Mouse (Mus musculus) ES-Bruce4 (cell line): Measurements from ENCODE around the gene Gm21994.

ENCODE experiments used
- CTCF ChIP-seq: IDR thresholded peaks from one replicate; pipeline ENCODE4 v1.8.1; 2011; ENCODE audit warnings: low read depth, low read length
- EP300 ChIP-seq: IDR thresholded peaks from 2 replicates; pipeline ENCODE4 v1.6.1; 2011; ENCODE audit warnings: low read depth, low read length; ENCODE audit not compliant: insufficient read depth
- POLR2A ChIP-seq: IDR thresholded peaks from one replicate; pipeline ENCODE4 v1.8.1; 2011; ENCODE audit warnings: low read length; ENCODE audit not compliant: insufficient read depth

GRCm38 (mm10) chr2:150299096-150299495 is 43.7 kb upstream of the Gm21994 start:
- no peak for TF ChIP-seq EP300
- TF ChIP-seq CTCF: no peak
- no peak for TF ChIP-seq POLR2A
